Mouse (Mus musculus) embryonic facial prominence, embryonic 14.5 days (tissue): ENCODE measurements around the gene Tulp4. TPM values are rescaled to one million over a fixed set of nuclear protein-coding genes. Genes with fewer than 3 reads are reported as not detected.

ENCODE experiments used
- microRNA-seq: library from miRNA; unstranded; fragments of <30 nt; microRNA quantifications from one replicate; pipeline ENCODE4, GENCODE M21; 2016; ENCODE audit warnings: borderline number of aligned reads
- polyA plus RNA-seq: library from polyadenylated mRNA; unstranded; fragments of >200 nt; fragmentation: Nextera tagmentation; extraction: Ambion mirVana; gene quantifications from 2 replicates; pipeline ENCODE4 v1.2.1, GENCODE M21; 2014

The Tulp4 gene
- polyA plus RNA-seq, 1 experiment from 2014 or later = 86.3 TPM

Small RNA genes within 50 kb of the gene (microRNA-seq; reads per million reads assigned to microRNA genes)
- not detected for gene Gm22774

Other genes starting within 250 kb of the Tulp4 start
- gene Synj2, start 165.2 kb upstream of the Tulp4 start, polyA plus RNA-seq = 4.3 and 4.7 TPM in 2 replicates
- gene Serac1, start 26.7 kb upstream of the Tulp4 start, polyA plus RNA-seq = 4.6 and 5.8 TPM in 2 replicates
- 171 and 172 TPM in 2 replicates for gene Gtf2h5, start 26.7 kb upstream of the Tulp4 start, polyA plus RNA-seq
- gene Tmem181a, start 150.4 kb downstream of the Tulp4 start, polyA plus RNA-seq = 19.8 and 23.0 TPM in 2 replicates
- gene Dynlt1a, start 211.1 kb downstream of the Tulp4 start, polyA plus RNA-seq = 14.4 and 15.2 TPM in 2 replicates